Mouse (Mus musculus) olfactory bulb, adult 2 months (tissue): Measurements from ENCODE around the gene Mmp11. TPM values are rescaled to one million over a fixed set of nuclear protein-coding genes. Genes with fewer than 3 reads are reported as not detected.
A peak's percentile ranks its signal among the peaks of the same experiment; 100 is the strongest.

ENCODE experiments used
- H3K27ac ChIP-seq: fragments of 200-500 bp; 2 replicates; pipeline ENCODE4 v1.5.1; 2012; ENCODE audit warnings: low read depth, low read length; ENCODE audit not compliant: insufficient read depth
- H3K4me1 ChIP-seq: fragments of 200-500 bp; 2 replicates; pipeline ENCODE4 v1.6.1; 2012; ENCODE audit warnings: low read length; ENCODE audit not compliant: control insufficient read depth, insufficient read depth
- H3K4me3 ChIP-seq: fragments of 200-500 bp; 2 replicates; pipeline ENCODE4 v1.5.1; 2012; ENCODE audit warnings: mild to moderate bottlenecking, low read depth, low read length, moderate library complexity; ENCODE audit not compliant: insufficient read depth
- CTCF ChIP-seq: fragments of 200-500 bp; IDR thresholded peaks from 2 replicates; pipeline ENCODE4 v1.5.1; 2012; ENCODE audit warnings: low read depth, mild to moderate bottlenecking, low read length, moderate library complexity; ENCODE audit not compliant: insufficient read depth
- POLR2A ChIP-seq: fragments of 200-500 bp; IDR thresholded peaks from 2 replicates; pipeline ENCODE4 v1.6.1; 2012; ENCODE audit warnings: mild to moderate bottlenecking, low read depth, low read length, moderate library complexity; ENCODE audit not compliant: insufficient read depth
- WGBS: fragments of 180-500 bp; shearing (Covaris S2); methylation state at CpG from one replicate; pipeline ENCODE4 v1.1.7; 2018; 5-methylcytosine and 5-hydroxymethylcytosine counted together
- polyA plus RNA-seq: library from polyadenylated mRNA; stranded (reverse); fragments of >200 nt; gene quantifications from 2 replicates; pipeline ENCODE4 v1.2.4, GENCODE M21; 2012; ENCODE audit warnings: low replicate concordance; ENCODE audit not compliant: missing spikeins, insufficient read depth, insufficient read length

The Mmp11 gene
- polyA plus RNA-seq, result not detected in 2 replicates

DNA sequence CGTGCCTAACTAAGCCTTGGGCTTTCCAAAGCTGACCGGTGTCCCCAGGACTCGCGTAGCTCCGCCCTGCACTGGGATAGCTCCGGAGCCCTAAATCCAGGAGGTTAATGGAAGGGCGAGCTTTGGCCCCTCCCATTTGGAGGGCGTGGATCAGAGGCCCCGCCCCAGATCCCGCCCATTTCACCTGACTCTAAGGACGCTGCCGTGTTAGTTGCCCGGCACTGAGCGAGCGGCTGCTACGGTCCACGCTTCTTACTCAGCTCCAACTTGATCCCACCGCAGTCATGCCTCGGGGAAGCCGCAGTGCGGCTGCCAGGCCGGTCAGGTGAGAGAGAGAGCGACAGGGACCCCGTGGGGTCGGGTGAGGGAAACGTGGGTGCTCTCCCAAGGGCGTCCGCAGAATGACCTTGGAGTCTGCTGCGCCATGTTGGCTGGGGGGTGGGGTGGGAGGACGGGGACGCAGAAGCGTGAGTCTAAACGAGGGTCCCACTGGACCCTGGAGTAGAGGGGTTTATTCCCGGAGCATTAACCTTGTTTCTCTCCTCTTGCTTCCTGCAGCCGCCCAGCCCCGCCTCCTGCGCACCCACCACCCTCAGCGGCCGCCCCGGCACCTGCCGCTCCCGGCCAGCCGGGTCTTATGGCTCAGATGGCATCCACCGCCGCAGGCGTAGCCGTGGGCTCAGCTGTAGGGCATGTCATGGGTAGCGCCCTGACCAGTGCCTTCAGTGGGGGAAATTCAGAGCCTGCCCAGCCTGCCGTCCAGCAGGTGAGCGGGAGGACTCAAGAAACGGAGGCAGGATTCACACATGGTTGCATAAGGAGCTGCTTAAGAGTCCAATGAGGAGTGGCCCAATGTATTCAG, at the start of gene Mmp11:
Mmp11 (minus strand) TSS at position 817 of the 862 bp plus-strand sequence.
- Histone ChIP-seq H3K4me3 (peak within 1 kb of the TSS; percentile 96), H3K27ac (peak within 1 kb of the TSS; percentile 99), H3K4me1 (peaks cover 39% of the 10 kb centered on the region)
- peak; percentile 5; the same call in 1 of the 2 replicates for TF ChIP-seq CTCF
- peak; percentile 96 for TF ChIP-seq POLR2A
- 3% methylated on average over 51 of the region's 51 CpGs for WGBS

DNA sequence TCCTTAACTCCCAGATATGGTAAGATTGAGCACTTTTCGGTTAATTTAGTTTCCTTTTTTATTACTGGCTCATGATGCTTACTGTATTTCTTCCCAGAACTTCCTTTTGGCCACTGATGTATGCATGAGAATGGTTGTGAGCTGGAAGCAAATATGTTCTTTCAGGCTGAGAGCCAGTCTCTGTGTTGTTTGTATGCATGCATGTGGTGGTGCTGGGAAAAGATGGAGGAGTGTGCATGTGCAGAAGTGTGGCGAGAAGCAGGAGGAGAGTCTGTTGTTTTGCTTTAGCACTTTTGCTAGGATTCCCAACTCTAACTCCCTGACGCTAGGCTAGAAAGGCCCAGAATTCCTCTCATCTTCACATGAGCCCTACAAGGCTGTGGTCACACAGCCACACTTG, 43.1 kb upstream of the Mmp11 start:
- H3K4me1 ChIP-seq, result no peaks in the 10 kb centered on the region
- no peak overlapping the region for H3K27ac ChIP-seq
- no peak overlapping the region for H3K4me3 ChIP-seq
- TF ChIP-seq POLR2A (no peak), CTCF (no peak)
- 87% methylated on average over 3 of the region's 3 CpGs for WGBS

DNA sequence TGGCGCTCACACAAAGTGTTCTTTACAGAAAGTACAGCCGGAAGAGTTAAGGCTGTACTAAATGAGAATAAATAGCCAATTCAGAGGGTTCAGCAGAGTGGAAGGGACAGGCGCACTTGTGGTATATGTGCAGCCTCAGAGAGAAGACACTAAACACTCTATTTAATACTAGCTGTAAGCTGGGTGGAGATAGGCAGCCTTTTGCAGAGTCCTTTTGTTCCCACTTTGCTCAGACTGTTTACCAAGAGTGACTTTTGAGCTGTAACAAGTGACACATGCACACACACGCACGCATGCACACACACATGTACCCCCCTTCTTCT, 42.5 kb upstream of the Mmp11 start:
- Histone ChIP-seq H3K27ac (no peak overlapping the region), H3K4me3 (no peak overlapping the region), H3K4me1 (no peaks in the 10 kb centered on the region)
- 62% methylated on average over 5 of the region's 5 CpGs for WGBS
- TF ChIP-seq POLR2A (no peak), CTCF (no peak)

DNA sequence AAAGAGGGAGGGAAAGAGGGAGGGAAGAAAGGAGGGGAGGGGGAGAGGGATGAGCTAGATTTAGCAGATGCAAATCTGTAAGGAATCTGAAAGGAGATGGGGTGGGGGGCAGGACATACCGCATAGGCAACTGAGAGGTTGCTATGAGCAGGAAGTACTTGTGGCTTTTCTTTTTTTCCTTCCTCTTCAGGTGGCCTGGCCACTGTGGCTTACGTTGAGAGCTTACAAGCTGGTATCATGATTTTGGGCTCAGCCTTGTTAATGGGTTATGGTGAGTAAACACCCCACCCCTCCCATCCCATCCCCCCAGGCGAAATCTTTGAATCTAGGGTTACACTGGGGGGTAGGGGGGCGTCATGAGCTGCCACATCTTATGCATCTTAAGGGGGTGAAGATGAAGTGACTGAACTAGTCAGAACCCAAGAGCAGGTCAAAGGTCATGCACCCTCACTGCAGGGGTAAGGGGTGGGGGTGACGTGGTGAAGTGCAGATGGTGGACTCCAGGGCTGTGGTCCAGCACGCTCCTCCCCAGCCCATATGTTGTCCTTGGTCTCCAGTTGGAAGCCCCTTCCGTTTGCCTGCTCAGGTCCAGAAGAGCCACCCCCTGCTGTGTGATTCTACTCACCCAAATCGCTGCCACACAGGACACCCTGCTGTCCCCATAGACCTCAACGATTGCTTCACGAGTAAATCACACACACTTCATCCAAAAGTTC, 42.0 kb upstream of the Mmp11 start:
- WGBS, result 44% methylated on average over 10 of the region's 10 CpGs
- TF ChIP-seq POLR2A (no peak), CTCF (no peak)
- no peak overlapping the region for H3K27ac ChIP-seq

DNA sequence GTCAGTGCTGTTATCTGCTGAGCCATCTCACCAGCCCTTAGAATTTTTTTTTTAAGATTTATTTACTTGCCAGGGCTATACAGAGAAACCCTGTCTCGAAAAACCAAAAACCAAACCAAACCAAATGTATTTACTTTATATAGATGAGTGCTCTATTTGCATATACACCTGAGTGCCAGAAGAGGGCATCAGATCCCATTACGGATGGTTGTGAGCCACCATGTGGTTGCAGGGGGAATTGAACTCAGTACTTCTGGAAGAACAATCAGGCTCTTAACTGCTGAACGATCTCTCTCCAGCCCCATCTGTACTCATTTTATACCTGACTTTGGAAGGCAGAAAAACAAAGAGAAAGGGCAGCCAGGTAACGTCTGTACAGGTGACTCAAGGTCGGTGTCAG, 38.9 kb upstream of the Mmp11 start:
- Histone ChIP-seq H3K4me1 (no peaks in the 10 kb centered on the region), H3K27ac (no peak overlapping the region), H3K4me3 (no peak overlapping the region)
- TF ChIP-seq CTCF (no peak), POLR2A (no peak)
- 77% methylated on average over 5 of the region's 5 CpGs for WGBS

More for the DNA sequence above, 42.0 kb upstream of the Mmp11 start:
- Histone ChIP-seq H3K4me1 (no peaks in the 10 kb centered on the region), H3K4me3 (no peak overlapping the region)

DNA sequence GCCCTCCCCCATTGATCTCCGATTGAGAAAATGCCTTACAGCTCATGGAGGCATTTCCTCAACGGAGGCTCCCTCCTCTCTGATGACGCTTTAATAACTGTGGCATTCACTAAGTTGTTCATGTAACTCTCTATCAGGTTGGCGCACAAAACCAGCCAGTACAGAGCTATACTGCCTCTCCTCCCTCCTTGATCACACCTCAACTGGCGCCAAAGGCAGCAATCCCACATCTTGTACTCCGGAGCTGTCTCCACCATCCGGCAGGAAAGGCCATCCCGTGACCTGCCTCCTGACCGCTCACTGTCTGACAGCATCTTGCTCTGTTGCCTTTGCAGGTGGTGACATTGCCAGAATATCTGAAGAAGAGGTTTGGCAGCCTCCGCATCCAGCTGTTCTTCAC, 37.5 kb upstream of the Mmp11 start:
- 86% methylated on average over 10 of the region's 10 CpGs for WGBS
- H3K4me1 ChIP-seq, result no peaks in the 10 kb centered on the region
- H3K4me3 ChIP-seq, result no peak overlapping the region
- TF ChIP-seq CTCF (no peak), POLR2A (no peak)
- no peak overlapping the region for H3K27ac ChIP-seq

DNA sequence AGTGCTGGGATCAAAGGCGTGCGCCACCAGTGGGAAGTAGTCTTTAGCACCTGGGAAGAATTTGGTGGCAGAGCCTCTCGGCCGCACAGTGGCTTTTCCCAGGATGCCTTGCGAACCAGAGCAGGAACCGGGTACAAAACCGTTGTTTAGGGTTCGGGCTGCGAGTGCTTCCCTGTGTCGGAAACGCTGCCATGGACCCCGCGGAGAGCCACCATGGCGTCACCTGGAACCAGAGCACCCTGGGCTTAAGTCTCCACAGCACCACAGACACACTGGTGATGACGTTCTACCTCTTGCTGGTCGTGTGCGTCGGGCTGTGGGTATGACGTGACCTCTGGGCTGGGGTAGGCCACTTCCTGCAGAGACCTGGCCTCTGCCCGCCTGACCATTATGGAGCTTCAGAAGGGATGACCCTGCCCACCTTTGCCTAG, 18.1 kb upstream of the Mmp11 start, which contains the start of gene Gm5134:
Gm5134 (plus strand) TSS at position 134 of the 431 bp plus-strand sequence.
- 37% methylated on average over 20 of the region's 20 CpGs for WGBS
- TF ChIP-seq POLR2A, result no peak
- TF ChIP-seq CTCF, result no peak
- peak within 1 kb of the TSS; percentile 12; the same call in 1 of the 2 replicates for H3K4me3 ChIP-seq
- peaks cover 16% of the 10 kb centered on the region for H3K4me1 ChIP-seq
- H3K27ac ChIP-seq, result no peak within 1 kb of the TSS

DNA sequence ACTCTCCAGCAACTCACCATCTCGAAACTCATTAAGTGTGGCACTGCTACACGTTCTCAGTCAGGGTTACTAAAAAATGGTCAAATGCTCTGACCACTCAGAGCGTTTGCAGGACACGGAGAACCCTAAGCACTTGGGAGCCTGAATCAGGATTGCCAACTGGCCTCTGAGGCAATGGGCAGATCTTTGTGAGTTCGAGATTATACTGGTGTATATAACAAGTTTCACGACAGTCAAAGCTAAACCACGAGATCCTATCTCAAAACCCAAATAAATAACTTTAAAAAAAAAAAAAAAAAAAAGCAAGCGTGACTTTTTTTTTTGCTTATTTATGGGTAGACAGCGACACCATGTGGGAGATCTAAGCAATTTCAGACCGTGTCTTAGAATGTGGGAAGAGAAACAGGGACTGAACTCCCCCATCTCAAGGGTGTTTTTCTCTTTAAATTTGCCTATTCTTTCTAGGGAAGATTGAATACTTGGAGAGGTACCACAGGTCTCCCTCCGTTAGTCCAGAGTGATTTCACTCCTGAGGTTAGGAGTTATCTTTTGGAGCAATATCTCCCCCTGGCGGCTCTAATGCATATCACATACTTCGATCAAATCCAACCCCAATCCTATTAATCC, 15.2 kb upstream of the Mmp11 start:
- TF ChIP-seq POLR2A (no peak), CTCF (no peak)
- Histone ChIP-seq H3K27ac (no peak overlapping the region), H3K4me3 (peak overlapping the region; percentile 36), H3K4me1 (peaks cover 16% of the 10 kb centered on the region)
- WGBS, result 2% methylated on average over 13 of the region's 13 CpGs
